Mouse (Mus musculus) Muller cell, postnatal 12 days (primary cell): ENCODE measurements around the gene Sult2a8.
"Not testable (repeated sequence)": the region's sequence is repeated elsewhere in the genome, so short reads cannot be mapped to it uniquely, and the experiment has no call there.

ENCODE experiments used
- DNase-seq: peaks from one replicate; pipeline ENCODE4 v3.0.0-alpha.2; 2015; ENCODE audit errors: inconsistent ontology term

The Sult2a8 gene

DNA sequence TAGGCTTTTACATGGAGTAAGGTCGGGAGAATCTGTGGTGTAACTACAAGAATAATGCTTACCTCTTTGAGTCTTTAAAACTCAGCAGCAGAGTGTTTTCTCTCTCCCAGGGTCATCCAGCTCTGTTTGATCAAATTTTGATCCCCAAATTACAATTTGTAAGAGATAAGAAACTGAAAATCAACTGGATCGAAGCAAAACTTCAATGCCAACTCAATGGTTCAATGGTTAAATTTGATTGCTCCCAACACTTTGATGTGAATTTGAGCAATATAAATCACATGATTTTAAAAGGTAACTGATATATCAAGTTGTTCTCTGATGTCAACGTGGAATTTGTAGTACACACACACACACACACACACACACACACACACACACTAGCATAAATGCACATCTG is at the start of gene Sult2a8:
Gene Sult2a8 (minus strand): TSS at position 236 of the 400 bp plus-strand sequence.
- DNase-seq = no peak

DNA sequence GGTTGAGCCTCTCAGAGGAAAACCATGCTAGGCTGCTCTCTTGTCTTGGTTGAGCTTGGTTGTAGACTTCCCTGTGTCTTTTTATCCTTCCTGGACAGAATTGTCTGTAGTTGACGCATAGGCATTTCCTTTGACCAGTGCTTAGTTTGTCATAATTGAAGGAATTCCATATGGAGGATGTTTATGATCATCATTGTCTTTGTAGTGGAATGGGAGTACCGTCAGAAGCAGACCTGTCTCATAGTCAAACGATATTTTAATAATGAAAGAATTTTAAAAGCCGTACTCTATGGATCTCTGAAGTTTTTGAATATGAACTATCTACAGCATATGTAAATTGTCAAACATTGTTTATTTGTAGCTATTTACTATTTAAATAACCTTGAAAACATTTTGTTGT is 47.6 kb upstream of the Sult2a8 start, which contains the start of gene Sult2a7:
Gene Sult2a7 (minus strand): TSS at position 101 of the 400 bp plus-strand sequence.
- DNase-seq = no peak

DNA sequence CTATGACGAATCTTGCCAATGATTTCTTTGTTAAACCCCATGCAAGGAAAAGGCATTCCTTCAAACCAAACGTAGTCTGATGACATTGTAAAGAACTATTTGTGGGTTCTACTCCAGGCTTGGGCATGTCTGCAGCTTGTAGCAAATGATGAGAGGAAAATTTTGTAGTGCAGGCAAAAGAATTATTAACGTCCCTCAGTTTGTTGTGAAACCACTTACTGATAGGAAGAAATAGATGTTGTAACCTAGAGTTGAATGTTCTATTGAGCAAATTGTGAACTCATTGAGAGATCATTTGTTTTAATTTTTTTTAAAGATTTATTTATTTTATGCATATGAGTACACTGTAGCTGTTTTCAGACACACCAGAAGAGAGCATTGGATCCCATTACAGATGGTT is 46.3 kb upstream of the Sult2a8 start:
- no peak for DNase-seq

DNA sequence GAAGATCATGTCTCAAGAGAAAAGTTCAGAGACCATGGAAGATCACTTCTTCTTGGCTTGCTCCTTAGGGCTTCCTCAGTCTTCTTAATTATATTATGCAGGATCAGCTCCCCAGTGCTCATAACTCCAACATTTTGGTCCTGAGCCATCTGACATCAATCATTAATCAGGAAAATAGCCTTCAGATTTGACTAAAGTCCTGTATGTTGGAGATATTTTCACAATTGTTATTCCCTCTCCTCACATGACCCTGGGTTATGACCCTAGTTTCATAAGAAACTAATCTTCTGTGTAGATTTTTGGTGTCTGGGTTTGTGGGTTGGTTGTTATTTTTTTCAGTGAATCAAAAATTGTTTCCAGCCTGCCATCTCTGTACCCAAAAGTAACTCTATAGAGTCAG is 7.0 kb downstream of the Sult2a8 start:
- no peak for DNase-seq

DNA sequence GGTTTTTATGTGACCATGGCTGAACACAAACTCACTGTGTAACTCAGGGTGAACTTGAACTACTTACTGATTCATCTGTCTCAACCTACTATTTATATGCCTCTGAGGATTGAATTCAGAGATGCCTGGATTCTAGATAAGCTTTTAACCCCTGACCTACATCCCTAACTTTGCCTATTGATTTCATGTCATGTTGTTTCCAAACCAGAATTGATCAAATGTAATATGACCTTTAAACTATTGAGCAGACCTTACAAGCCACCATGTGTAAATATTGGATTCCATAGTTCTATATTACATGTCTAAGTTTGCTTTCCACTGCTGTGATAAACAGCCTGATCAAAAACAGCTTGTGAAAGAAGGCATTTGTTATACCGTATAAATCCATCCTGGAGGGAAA is 8.1 kb downstream of the Sult2a8 start:
- no peak for DNase-seq

DNA sequence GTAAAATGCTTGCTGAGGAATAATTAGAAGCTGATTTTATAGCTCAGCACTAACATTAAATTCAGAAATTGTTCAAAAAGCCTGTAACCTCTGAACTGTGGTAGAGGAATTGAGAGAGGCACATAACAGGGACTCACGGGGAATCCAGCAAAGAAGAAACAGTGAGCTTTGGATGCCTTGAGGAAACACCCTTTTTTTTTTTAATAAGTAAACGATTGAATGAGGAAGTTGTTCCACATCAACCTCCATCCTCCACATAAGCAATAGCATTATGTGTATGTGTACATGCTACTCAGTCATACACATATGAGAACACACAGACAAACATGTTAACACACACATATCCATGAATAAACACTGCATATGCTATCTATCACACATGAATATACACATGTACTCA is 8.5 kb downstream of the Sult2a8 start:
- DNase-seq = no peak

DNA sequence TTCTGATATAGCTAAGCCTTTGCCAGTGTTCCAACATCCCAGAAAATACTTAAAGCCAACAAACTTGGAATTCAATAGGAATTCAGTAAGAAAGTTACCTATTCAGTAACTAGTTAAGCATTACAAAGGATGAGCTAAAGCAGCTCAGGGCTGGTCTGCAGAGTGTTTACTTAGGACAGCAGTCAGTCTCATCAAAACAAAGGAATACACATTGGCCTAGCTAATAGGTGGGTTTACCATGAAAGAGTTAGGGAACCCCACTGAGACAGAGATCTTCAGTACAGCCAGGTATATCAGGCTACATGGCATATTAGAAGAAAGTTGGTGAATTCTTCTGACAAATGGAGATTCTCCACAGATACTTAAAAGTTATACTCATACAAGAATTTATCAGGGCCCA is 47.2 kb downstream of the Sult2a8 start:
- not testable (repeated sequence) for DNase-seq

DNA sequence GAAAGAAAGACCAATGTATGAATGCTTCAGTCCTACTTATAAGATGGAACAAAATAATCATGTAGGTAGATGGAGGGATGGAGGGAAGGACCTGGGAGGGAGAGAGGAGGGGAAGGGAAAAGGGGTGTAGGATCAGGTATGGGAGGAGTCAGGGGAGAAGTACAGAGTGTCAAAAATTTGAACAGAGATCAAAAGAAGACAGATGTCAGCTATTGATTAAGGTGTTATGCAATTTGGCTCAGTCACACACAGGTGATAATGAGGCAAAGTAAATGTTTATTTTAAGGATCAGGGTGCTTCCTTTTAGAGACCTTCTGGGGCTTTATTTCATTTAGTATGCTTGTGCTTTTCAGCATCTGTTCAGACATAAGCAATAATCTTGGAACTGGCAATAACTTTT is 50.1 kb downstream of the Sult2a8 start:
- DNase-seq = no peak
